Mouse (Mus musculus) effector memory CD4-positive, alpha-beta T cell, adult 7 months (primary cell): ENCODE measurements around the gene Diaph2. TPM values are rescaled to one million over a fixed set of nuclear protein-coding genes. Genes with fewer than 3 reads are reported as not detected.

Experiments used
- polyA plus RNA-seq: library from polyadenylated mRNA; unstranded; fragments of 100-300 nt; shearing (Covaris generic); gene quantifications from one replicate; pipeline ENCODE4 v1.2.1, GENCODE M21; 2017

Diaph2 gene
- polyA plus RNA-seq, result 26.4 TPM

DNA sequence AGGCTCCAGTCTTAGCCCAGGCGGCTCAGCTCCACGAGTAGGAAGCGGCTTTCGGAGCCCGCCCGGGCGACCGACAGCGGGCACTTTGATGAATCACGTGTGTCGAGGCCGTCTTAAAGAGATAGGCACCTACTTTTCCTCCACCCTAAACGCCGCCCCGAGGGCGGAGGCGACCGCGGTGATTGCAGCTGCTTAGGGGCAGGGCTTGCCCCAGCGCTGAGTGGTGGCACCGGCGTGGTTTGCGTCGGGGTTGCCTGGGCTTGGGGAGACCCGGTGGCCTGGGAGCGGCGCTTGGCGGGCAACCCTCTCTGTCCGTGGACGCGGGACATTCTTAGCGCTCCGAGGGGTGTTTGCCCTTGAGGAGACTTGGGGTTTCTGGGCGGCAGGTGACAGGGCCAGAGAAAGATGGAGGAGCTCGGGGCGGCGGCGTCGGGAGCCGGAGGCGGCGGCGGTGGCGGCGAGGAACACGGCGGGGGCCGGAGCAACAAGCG is at the start of gene Diaph2:
TSS of gene Diaph2 (plus strand) at position 172 of the 491 bp plus-strand sequence.

